Mouse (Mus musculus) lung, adult 2 months (tissue): ENCODE data around the gene Scrn2.

Experiments
- CTCF ChIP-seq: fragments of 200-500 bp; IDR thresholded peaks from 2 replicates; pipeline ENCODE4 v1.5.1; 2011; ENCODE audit warnings: mild to moderate bottlenecking, low read length, control low read depth; ENCODE audit not compliant: insufficient read depth
- POLR2A ChIP-seq: fragments of 200-500 bp; IDR thresholded peaks from 2 replicates; pipeline ENCODE4 v1.6.1; 2011; ENCODE audit warnings: low read depth, mild to moderate bottlenecking, control low read depth, low read length, borderline replicate concordance; ENCODE audit errors: extremely low read depth

DNA sequence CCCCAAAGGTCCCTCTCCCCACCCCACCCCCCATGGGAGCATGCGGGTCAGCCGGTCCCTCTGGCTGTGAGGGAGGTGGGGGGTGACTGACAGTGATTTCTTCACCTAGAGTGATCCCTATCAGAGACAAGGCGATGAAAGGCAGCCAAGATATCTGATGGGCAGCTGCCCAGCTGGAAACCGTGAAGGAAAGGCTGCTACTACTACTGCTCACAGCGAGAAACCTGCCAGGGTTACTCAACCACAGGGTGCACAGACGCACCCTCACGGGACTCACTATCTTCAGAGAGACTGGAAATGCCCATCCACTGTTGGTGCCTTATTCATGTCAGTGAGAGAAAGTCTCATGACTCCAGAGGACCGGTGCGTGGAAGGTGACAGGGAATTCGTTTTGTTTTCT lies 4.8 kb upstream of the Scrn2 start:
- TF ChIP-seq CTCF: no peak
- no peak for TF ChIP-seq POLR2A
